Mouse (Mus musculus): ENCODE results near the gene Pacsin3. TPM values are rescaled to one million over a fixed set of nuclear protein-coding genes. Genes with fewer than 3 reads are reported as not detected.

Gene Pacsin3
- total and polyA plus RNA-seq, 3 experiments, result 3.4 to 6.7 TPM; not detected in 1

GRCm38 (mm10) chr2:91248366-91248765, 7.4 kb upstream of the Pacsin3 start:
- no peaks in the 10 kb centered on the region for H3K79me2 ChIP-seq (ENCODE audit: control insufficient read depth, insufficient read depth, low read length, poor library complexity)
- peaks cover 0 to 18% of the 10 kb centered on the region in 2 experiments; a peak in 2 of 4 replicates for H3K36me3 ChIP-seq (ENCODE audit: control insufficient read depth in 1 of 2, insufficient read depth in 2 of 2, low read length in 2 of 2)
- TF ChIP-seq EP300 (IDR thresholded peaks at IDR 0.05; ENCODE audit: low read depth in 1 of 2, low read length in 2 of 2), result no peak
- TF ChIP-seq SMC3 (IDR thresholded peaks at IDR 0.05; ENCODE audit: low read depth, low read length), result no peak
- no peak for TF ChIP-seq NELFE (IDR thresholded peaks at IDR 0.05; ENCODE audit: low read depth, low read length)
- no peak for TF ChIP-seq MXI1 (IDR thresholded peaks at IDR 0.05; ENCODE audit: low read depth, low read length)
- TF ChIP-seq POLR2A (IDR thresholded peaks at IDR 0.05; ENCODE audit: control insufficient read depth in 1 of 2, insufficient read depth in 1 of 2, low read depth in 1 of 2, low read length in 2 of 2, poor library complexity in 1 of 2), result no peak
- no peak for TF ChIP-seq GABPA (IDR thresholded peaks at IDR 0.05; ENCODE audit: low read depth, low read length)
- TF ChIP-seq CTCF (IDR thresholded peaks at IDR 0.05 in 2 of 3, conservative IDR thresholded peaks at IDR 0.05 in 1 of 3; ENCODE audit: control insufficient read depth in 1 of 3, insufficient read depth in 1 of 3, low read depth in 2 of 3, low read length in 3 of 3, poor library complexity in 1 of 3, severe bottlenecking in 1 of 3), result no peak
- TF ChIP-seq TCF12 (IDR thresholded peaks at IDR 0.05; ENCODE audit: low read depth, low read length), result no peak
- TF ChIP-seq RAD21 (IDR thresholded peaks at IDR 0.05; ENCODE audit: low read depth, low read length), result no peak
- TF ChIP-seq ELF1 (IDR thresholded peaks at IDR 0.05; ENCODE audit: low read depth, low read length), result no peak
- TF ChIP-seq MEF2A (IDR thresholded peaks at IDR 0.05; ENCODE audit: extremely low read depth, insufficient replicate concordance, low read depth, low read length, poor library complexity, severe bottlenecking), result no peak
- H3K4me3 ChIP-seq (ENCODE audit: control insufficient read depth in 1 of 2, insufficient read depth in 1 of 2, low read depth in 2 of 2, low read length in 2 of 2), result no peak overlapping the region
- H3K4me1 ChIP-seq (ENCODE audit: control insufficient read depth in 1 of 2, insufficient read depth in 2 of 2, low read length in 2 of 2), result peaks cover 10 to 17% of the 10 kb centered on the region in 2 experiments
- DNase-seq (ENCODE audit: low read depth, low spot score), result no peak
- H3K9me3 ChIP-seq (replicated peaks; ENCODE audit: insufficient read depth, low read length), result no peaks in the 10 kb centered on the region
- H3K27ac ChIP-seq (ENCODE audit: control insufficient read depth, low read depth, low read length), result no peak overlapping the region
- H3K27me3 ChIP-seq (ENCODE audit: control insufficient read depth in 1 of 2, insufficient read depth in 2 of 2, low read length in 2 of 2), result peaks cover 0 to 3% of the 10 kb centered on the region in 2 experiments; a peak in 1 of 4 replicates
- no peak overlapping the region for H3K9ac ChIP-seq (ENCODE audit: control insufficient read depth, low read depth, low read length, poor library complexity, severe bottlenecking)

- no peak overlapping the region for H3K9ac ChIP-seq (ENCODE audit: control insufficient read depth, low read depth, low read length, poor library complexity, severe bottlenecking)
- TF ChIP-seq CHD2 (IDR thresholded peaks at IDR 0.05; ENCODE audit: low read length) (no peak), ETS1 (IDR thresholded peaks at IDR 0.05; ENCODE audit: low read depth, low read length) (no peak), GABPA (IDR thresholded peaks at IDR 0.05; ENCODE audit: low read depth, low read length) (no peak), GATA1 (IDR thresholded peaks at IDR 0.05; ENCODE audit: low read depth, low read length) (no peak), KAT2A (conservative IDR thresholded peaks at IDR 0.05; ENCODE audit: low read depth, low read length) (no peak), USF1 (IDR thresholded peaks at IDR 0.05; ENCODE audit: low read depth, low read length) (no peak), RAD21 (IDR thresholded peaks at IDR 0.05; ENCODE audit: low read depth, low read length) (no peak), HCFC1 (IDR thresholded peaks at IDR 0.05; ENCODE audit: low read depth, low read length) (no peak), BHLHE40 (IDR thresholded peaks at IDR 0.05; ENCODE audit: borderline replicate concordance, low read depth, low read length) (no peak), MEF2A (IDR thresholded peaks at IDR 0.05; ENCODE audit: extremely low read depth, insufficient replicate concordance, low read depth, low read length, poor library complexity, severe bottlenecking) (no peak), E2F4 (IDR thresholded peaks at IDR 0.05; ENCODE audit: borderline replicate concordance, low read depth, low read length) (no peak), MAX (IDR thresholded peaks at IDR 0.05; ENCODE audit: low read length) (no peak), SIN3A (IDR thresholded peaks at IDR 0.05; ENCODE audit: low read length) (no peak), TCF12 (IDR thresholded peaks at IDR 0.05; ENCODE audit: low read depth, low read length) (no peak), JUND (IDR thresholded peaks at IDR 0.05; ENCODE audit: low read depth, low read length) (no peak), POLR2AphosphoS2 (IDR thresholded peaks at IDR 0.05; ENCODE audit: low read length) (no peak), ZKSCAN1 (IDR thresholded peaks at IDR 0.05; ENCODE audit: low read depth, low read length) (no peak)
- H3K27me3 ChIP-seq (ENCODE audit: control insufficient read depth in 1 of 2, insufficient read depth in 2 of 2, low read length in 2 of 2), result peaks cover 0 to 3% of the 10 kb centered on the region in 2 experiments; a peak in 1 of 4 replicates
- H3K4me3 ChIP-seq (ENCODE audit: control insufficient read depth in 1 of 2, insufficient read depth in 1 of 2, low read depth in 2 of 2, low read length in 2 of 2), result no peak overlapping the region
- 0 out of 4 replicates have a peak, but pooled peaks cover 0 to 2% of the 10 kb centered on the region in 2 experiments for H3K36me3 ChIP-seq (ENCODE audit: control insufficient read depth in 1 of 2, insufficient read depth in 2 of 2, low read length in 2 of 2)
- no peaks in the 10 kb centered on the region for H3K9me3 ChIP-seq (replicated peaks; ENCODE audit: insufficient read depth, low read length)
- H3K4me1 ChIP-seq (ENCODE audit: control insufficient read depth in 1 of 2, insufficient read depth in 2 of 2, low read length in 2 of 2), result peaks cover 0 to 5% of the 10 kb centered on the region in 2 experiments
- no peaks in the 10 kb centered on the region for H3K79me2 ChIP-seq (ENCODE audit: control insufficient read depth, insufficient read depth, low read length, poor library complexity)
- no peak overlapping the region for H3K27ac ChIP-seq (ENCODE audit: control insufficient read depth, low read depth, low read length)
- no peak for DNase-seq (ENCODE audit: low read depth, low spot score)
Measured at GRCm38 (mm10) chr2:91252001-91252400, 3.8 kb upstream of the Pacsin3 start.
